Comparison of ENCODE assay signal across 12 mouse cellular contexts in the genomic region with DNA sequence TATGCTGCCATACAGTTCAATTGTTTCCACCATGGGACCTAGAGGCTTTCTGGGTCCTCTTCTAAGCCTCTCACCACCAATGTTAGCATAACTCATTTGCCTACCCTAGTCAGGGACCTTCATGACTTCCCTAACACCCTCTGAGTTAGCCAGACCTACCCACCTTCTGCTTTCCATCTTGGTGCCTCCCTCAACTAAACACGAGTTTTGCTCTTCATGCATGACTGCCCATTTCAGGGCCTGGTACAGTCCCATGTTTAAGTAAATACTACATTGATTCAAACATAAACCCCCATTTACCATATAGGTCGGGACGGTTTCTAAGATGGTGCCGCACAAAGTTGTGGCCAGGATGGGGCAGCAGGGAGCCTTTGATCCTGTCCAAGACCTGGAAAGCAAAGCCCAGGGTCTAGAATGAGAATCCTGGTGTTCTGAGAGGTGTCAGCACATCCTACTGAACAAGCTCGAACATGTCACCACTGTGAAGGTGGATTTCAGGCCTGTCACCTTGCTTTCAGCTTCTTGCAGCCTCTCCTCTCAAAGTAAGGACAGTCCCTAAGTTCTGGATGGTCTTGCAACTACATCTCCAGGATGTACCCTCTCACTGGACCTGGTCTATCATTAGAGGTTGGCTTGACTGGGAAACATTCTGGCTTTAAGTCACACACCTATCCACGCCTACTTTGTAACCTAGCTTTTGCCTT. TPM values are rescaled to one million over a fixed set of nuclear protein-coding genes. Genes with fewer than 3 reads are reported as not detected.
DNase-seq lines count a peak whose midpoint lies in the region; ATAC-seq lines count a peak whose summit lies in the region.
"Had no signal": no experiment of that assay in that cellular context is flagged by ENCODE, and none has a peak within 500 bp of the region (broad histone marks: within the 10 kb centered on the region; RNA-seq: fewer than 3 reads in every experiment).

No protein-coding gene starts in this region.

- H3K9ac ChIP-seq in kidney, embryonic 16.5 days (replicated peaks; ENCODE audit: low read length): peak overlapping the region; percentile 80; the same call in 1 of the 2 replicates
- H3K9ac ChIP-seq in hindbrain, embryonic 15.5 days: no peak overlapping the region
- no peak overlapping the region for H3K9ac ChIP-seq in midbrain, embryonic 15.5 days

- H3K4me2 ChIP-seq in kidney, embryonic 16.5 days (replicated peaks; ENCODE audit: low read depth, low read length): peak overlapping the region; percentile 92
- peak overlapping the region; percentile 96 for H3K4me2 ChIP-seq in hindbrain, embryonic 15.5 days
- peak overlapping the region; percentile 97 for H3K4me2 ChIP-seq in midbrain, embryonic 15.5 days

- H3K4me3 ChIP-seq in kidney, embryonic 16.5 days (ENCODE audit: low read length): peak overlapping the region; percentile 92; the same call in 1 of the 2 replicates
- peak overlapping the region; percentile 84; the same call in 1 of the 2 replicates for H3K4me3 ChIP-seq in brown adipose tissue, adult 24 weeks (ENCODE audit: insufficient read depth, low read depth, low read length)
- H3K4me3 ChIP-seq in hindbrain, embryonic 15.5 days: peak overlapping the region; percentile 98; the same call in 1 of the 2 replicates
- H3K4me3 ChIP-seq in midbrain, embryonic 15.5 days: 0 out of 2 replicates have a peak overlapping the region, but pooled peaks have one; percentile 97

- 80% methylated on average over 6 of the region's 6 CpGs for WGBS in kidney, embryonic 16.5 days
- 81% methylated on average over 6 of the region's 6 CpGs for WGBS in hindbrain, embryonic 15.5 days
- 85% methylated on average over 6 of the region's 6 CpGs for WGBS in midbrain, embryonic 15.5 days

- H3K4me1 ChIP-seq in kidney, embryonic 16.5 days (ENCODE audit: insufficient read depth, low read length): peaks cover 22% of the 10 kb centered on the region
- peaks cover 5% of the 10 kb centered on the region for H3K4me1 ChIP-seq in brown adipose tissue, adult 24 weeks (ENCODE audit: control insufficient read depth, insufficient read depth, insufficient read length, low read length)
- H3K4me1 ChIP-seq in hindbrain, embryonic 15.5 days (replicated peaks): peaks cover 35% of the 10 kb centered on the region
- H3K4me1 ChIP-seq in midbrain, embryonic 15.5 days: peaks cover 33% of the 10 kb centered on the region

- no peak overlapping the region for H3K27ac ChIP-seq in kidney, embryonic 16.5 days (ENCODE audit: low read length)
- no peak overlapping the region for H3K27ac ChIP-seq in brown adipose tissue, adult 24 weeks (replicated peaks; ENCODE audit: low read depth, low read length)
- H3K27ac ChIP-seq in hindbrain, embryonic 15.5 days (replicated peaks): no peak overlapping the region
- H3K27ac ChIP-seq in midbrain, embryonic 15.5 days: 0 out of 2 replicates have a peak overlapping the region, but pooled peaks have one; percentile 88

- no peaks in the 10 kb centered on the region for H3K9me3 ChIP-seq in kidney, embryonic 16.5 days (ENCODE audit: low read length)
- H3K9me3 ChIP-seq in hindbrain, embryonic 15.5 days: no peaks in the 10 kb centered on the region
- H3K9me3 ChIP-seq in midbrain, embryonic 15.5 days: no peaks in the 10 kb centered on the region

- peaks cover 39% of the 10 kb centered on the region for H3K36me3 ChIP-seq in kidney, embryonic 16.5 days (ENCODE audit: insufficient read depth, low read length)
- H3K36me3 ChIP-seq in hindbrain, embryonic 15.5 days: peaks cover 50% of the 10 kb centered on the region
- H3K36me3 ChIP-seq in midbrain, embryonic 15.5 days (replicated peaks): peaks cover 39% of the 10 kb centered on the region

- no peak for DNase-seq in kidney, postnatal 25 days
- DNase-seq in ovary, postnatal 10 days (ENCODE audit: low spot score): no peak
- no peak for DNase-seq in adrenal gland, postnatal 36 days
- DNase-seq: kidney, adult 18-20 months; thymus, postnatal 25 days had no signal

- ATAC-seq in kidney, embryonic 16.5 days (ENCODE audit: low FRiP score, low TSS enrichment): no peak
- ATAC-seq in hindbrain, embryonic 15.5 days (ENCODE audit: low FRiP score, low read depth): no peak
- ATAC-seq in midbrain, embryonic 15.5 days (replicated peaks): no peak
- ATAC-seq in CD4-positive, CD25-positive, alpha-beta regulatory T cell, adult 4 months: no peak
- ATAC-seq: lung, postnatal 0 days; Patski had no signal

- no peaks in the 10 kb centered on the region for H3K27me3 ChIP-seq in kidney, embryonic 16.5 days (ENCODE audit: insufficient read depth, low read length)
- H3K27me3 ChIP-seq in hindbrain, embryonic 15.5 days: no peaks in the 10 kb centered on the region
- no peaks in the 10 kb centered on the region for H3K27me3 ChIP-seq in midbrain, embryonic 15.5 days (replicated peaks)
- H3K27me3 ChIP-seq: Patski had no signal

RNA-seq across cellular contexts. Expression of a gene that starts 1.2 kb away (rescaled TPM):
- polyA plus RNA-seq in kidney, embryonic 16.5 days (2015; fragmentation: Nextera tagmentation; extraction: Ambion mirVana): 29.3 and 30.7 TPM in 2 replicates
- polyA plus RNA-seq in brown adipose tissue, adult 24 weeks (2012; ENCODE audit: insufficient read depth, insufficient read length, missing spikeins): 30.3 and 31.1 TPM in 2 replicates
- polyA plus RNA-seq in hindbrain, embryonic 15.5 days (2015; fragmentation: Nextera tagmentation; extraction: Ambion mirVana): 60.1 and 61.8 TPM in 2 replicates
- polyA plus RNA-seq in midbrain, embryonic 15.5 days (2015; fragmentation: Nextera tagmentation; extraction: Ambion mirVana): 68.0 and 68.8 TPM in 2 replicates
- 1 to 10 TPM; 3.2 to 6.1 TPM for polyA plus RNA-seq in CD4-positive, CD25-positive, alpha-beta regulatory T cell, adult 4 months (2017; shearing (Covaris generic))
- total RNA-seq in adrenal gland, postnatal 36 days (2021): 10 to 100 TPM; 57.4 to 68.8 TPM

RNA-seq across cellular contexts. Expression of a gene that starts 1.3 kb away (rescaled TPM):
- 40.1 and 43.8 TPM in 2 replicates for polyA plus RNA-seq in kidney, embryonic 16.5 days (2015; fragmentation: Nextera tagmentation; extraction: Ambion mirVana)
- polyA plus RNA-seq in brown adipose tissue, adult 24 weeks (2012; ENCODE audit: insufficient read depth, insufficient read length, missing spikeins): 12.7 and 14.6 TPM in 2 replicates
- 25.1 and 25.2 TPM in 2 replicates for polyA plus RNA-seq in hindbrain, embryonic 15.5 days (2015; fragmentation: Nextera tagmentation; extraction: Ambion mirVana)
- 27.0 and 29.2 TPM in 2 replicates for polyA plus RNA-seq in midbrain, embryonic 15.5 days (2015; fragmentation: Nextera tagmentation; extraction: Ambion mirVana)
- polyA plus RNA-seq in CD4-positive, CD25-positive, alpha-beta regulatory T cell, adult 4 months (2017; shearing (Covaris generic)): 10 to 100 TPM; 19.6 to 30.7 TPM
- 10 to 100 TPM; 23.3 to 39.1 TPM for total RNA-seq in adrenal gland, postnatal 36 days (2021)

RNA-seq across cellular contexts. Expression of a gene that starts 24.7 kb away (rescaled TPM):
- 91.2 and 104 TPM in 2 replicates for polyA plus RNA-seq in kidney, embryonic 16.5 days (2015; fragmentation: Nextera tagmentation; extraction: Ambion mirVana)
- 24.3 and 26.2 TPM in 2 replicates for polyA plus RNA-seq in brown adipose tissue, adult 24 weeks (2012; ENCODE audit: insufficient read depth, insufficient read length, missing spikeins)
- polyA plus RNA-seq in hindbrain, embryonic 15.5 days (2015; fragmentation: Nextera tagmentation; extraction: Ambion mirVana): 126 and 139 TPM in 2 replicates
- 158 and 163 TPM in 2 replicates for polyA plus RNA-seq in midbrain, embryonic 15.5 days (2015; fragmentation: Nextera tagmentation; extraction: Ambion mirVana)
- 10 to 100 TPM; 22.7 to 24.1 TPM for polyA plus RNA-seq in CD4-positive, CD25-positive, alpha-beta regulatory T cell, adult 4 months (2017; shearing (Covaris generic))
- 10 to 100 TPM; 74.6 to 80.8 TPM for total RNA-seq in adrenal gland, postnatal 36 days (2021)

RNA-seq across cellular contexts. Expression of a gene that starts 44.6 kb away (rescaled TPM):
- polyA plus RNA-seq in kidney, embryonic 16.5 days (2015; fragmentation: Nextera tagmentation; extraction: Ambion mirVana): 27.1 and 32.1 TPM in 2 replicates
- 20.7 and 22.0 TPM in 2 replicates for polyA plus RNA-seq in brown adipose tissue, adult 24 weeks (2012; ENCODE audit: insufficient read depth, insufficient read length, missing spikeins)
- 42.6 and 46.1 TPM in 2 replicates for polyA plus RNA-seq in hindbrain, embryonic 15.5 days (2015; fragmentation: Nextera tagmentation; extraction: Ambion mirVana)
- 46.7 and 49.3 TPM in 2 replicates for polyA plus RNA-seq in midbrain, embryonic 15.5 days (2015; fragmentation: Nextera tagmentation; extraction: Ambion mirVana)
- 10 to 100 TPM in 1 of 2 experiments, 1 to 10 TPM in 1; 7.1 to 11.4 TPM for polyA plus RNA-seq in CD4-positive, CD25-positive, alpha-beta regulatory T cell, adult 4 months (2017; shearing (Covaris generic))
- total RNA-seq in adrenal gland, postnatal 36 days (2021): 10 to 100 TPM; 42.2 to 45.0 TPM
